Mouse (Mus musculus) kidney, adult 2 months (tissue): ENCODE results near the gene Clip2.

Source experiments
- CTCF ChIP-seq: fragments of 200-500 bp; conservative IDR thresholded peaks from 2 replicates; pipeline ENCODE4 v1.5.1; 2011; ENCODE audit warnings: low read depth, mild to moderate bottlenecking, control low read depth, low read length, moderate library complexity, mixed read lengths; ENCODE audit not compliant: insufficient read depth, insufficient read length
- POLR2A ChIP-seq: fragments of 200-500 bp; IDR thresholded peaks from one replicate; pipeline ENCODE4 v1.6.1; 2011; ENCODE audit warnings: low read depth, low read length, control low read depth

DNA sequence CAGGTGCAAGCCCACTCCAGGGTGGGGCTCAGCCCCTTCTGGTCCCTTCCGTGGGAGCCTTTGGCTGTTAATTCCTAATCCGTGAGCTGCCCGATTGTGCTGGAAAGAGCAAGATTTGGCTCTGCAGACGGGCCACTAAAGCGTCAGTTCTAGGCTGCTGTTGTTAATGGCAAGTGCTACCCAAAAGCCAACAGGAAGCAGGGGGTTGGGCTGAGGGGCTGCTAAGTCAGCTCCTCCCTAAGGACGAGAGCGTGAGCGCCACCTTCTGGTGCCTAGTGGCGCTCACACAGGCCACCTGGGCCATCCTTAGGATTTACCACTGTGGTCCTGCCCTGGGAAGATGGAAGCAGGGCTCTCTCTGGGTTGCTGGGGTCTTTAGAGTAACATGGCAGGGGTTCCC lies 62.7 kb downstream of the Clip2 start:
- TF ChIP-seq CTCF (peak; percentile 48), POLR2A (no peak)
